Mouse (Mus musculus) kidney, embryonic 15.5 days (tissue): ENCODE measurements at regions not wholly inside any gene's neighbourhood (a gene's known extent, or its start where the extent isn't known, plus 50 kb on each side); places are given as distances from the start of the nearest gene placed in this dataset.

Source experiments
- ATAC-seq: fragments of 200-750 bp; cut with Nextera tagmentation; replicated peaks from 2 replicates; pipeline ENCODE4 v1.8.0; 2017; ENCODE audit warnings: moderate TSS enrichment; ENCODE audit not compliant: low FRiP score
- H3K27ac ChIP-seq: fragments of 300-500 bp; sonication (generic); 2 replicates; pipeline ENCODE4 v1.5.1; 2015; ENCODE audit warnings: mild to moderate bottlenecking, inconsistent platforms
- H3K27me3 ChIP-seq: fragments of 300-500 bp; sonication (generic); 2 replicates; pipeline ENCODE4 v1.6.1; 2015; ENCODE audit warnings: inconsistent platforms
- H3K36me3 ChIP-seq: fragments of 300-500 bp; sonication (generic); 2 replicates; pipeline ENCODE4 v1.6.1; 2015; ENCODE audit warnings: inconsistent platforms
- H3K4me1 ChIP-seq: fragments of 300-500 bp; sonication (generic); 2 replicates; pipeline ENCODE4 v1.6.1; 2015; ENCODE audit warnings: inconsistent platforms
- H3K4me2 ChIP-seq: fragments of 300-500 bp; sonication (generic); 2 replicates; pipeline ENCODE4 v1.6.1; 2015; ENCODE audit warnings: moderate library complexity, mild to moderate bottlenecking, inconsistent platforms
- H3K4me3 ChIP-seq: fragments of 300-500 bp; sonication (generic); replicated peaks from 2 replicates; pipeline ENCODE4 v1.5.1; 2015; ENCODE audit warnings: mild to moderate bottlenecking, inconsistent platforms
- H3K9ac ChIP-seq: fragments of 300-500 bp; sonication (generic); 2 replicates; pipeline ENCODE4 v1.6.1; 2015; ENCODE audit warnings: mild to moderate bottlenecking, inconsistent platforms
- H3K9me3 ChIP-seq: fragments of 300-500 bp; sonication (generic); replicated peaks from 2 replicates; pipeline ENCODE4 v1.6.1; 2016; ENCODE audit warnings: inconsistent platforms
- WGBS: fragments of 180-500 bp; shearing (Covaris S2); methylation state at CpG from one replicate; pipeline ENCODE4 v1.1.7; 2015; ENCODE audit warnings: mixed read lengths; 5-methylcytosine and 5-hydroxymethylcytosine counted together

DNA sequence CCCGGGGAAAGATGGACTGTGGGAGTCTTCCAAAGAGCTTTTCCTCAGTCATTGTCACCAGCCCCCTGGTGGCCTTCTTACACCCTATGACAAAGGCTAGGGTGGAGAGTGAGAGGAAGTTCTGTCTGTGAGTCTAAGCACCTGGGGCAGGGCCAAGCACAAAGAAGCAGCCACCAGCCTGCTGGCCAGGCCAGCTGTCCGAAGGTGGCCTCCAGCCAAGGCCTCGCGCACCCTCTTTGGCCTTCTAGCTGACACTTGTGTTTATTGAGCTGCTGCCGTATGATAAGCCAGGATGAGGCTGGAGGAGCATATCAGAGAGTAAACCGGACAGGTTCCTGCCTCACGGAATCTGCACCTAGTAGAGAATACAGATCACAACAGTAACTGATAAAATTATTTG lies 99.0 kb upstream of the Cacna1e start:
- ATAC-seq, result no peak
- H3K4me3 ChIP-seq, result no peak overlapping the region
- no peaks in the 10 kb centered on the region for H3K27me3 ChIP-seq
- no peaks in the 10 kb centered on the region for H3K9me3 ChIP-seq
- 85% methylated on average over 7 of the region's 7 CpGs for WGBS
- no peak overlapping the region for H3K9ac ChIP-seq
- H3K36me3 ChIP-seq, result no peaks in the 10 kb centered on the region
- H3K4me1 ChIP-seq, result no peaks in the 10 kb centered on the region
- H3K4me2 ChIP-seq, result no peak overlapping the region
- H3K27ac ChIP-seq, result no peak overlapping the region

DNA sequence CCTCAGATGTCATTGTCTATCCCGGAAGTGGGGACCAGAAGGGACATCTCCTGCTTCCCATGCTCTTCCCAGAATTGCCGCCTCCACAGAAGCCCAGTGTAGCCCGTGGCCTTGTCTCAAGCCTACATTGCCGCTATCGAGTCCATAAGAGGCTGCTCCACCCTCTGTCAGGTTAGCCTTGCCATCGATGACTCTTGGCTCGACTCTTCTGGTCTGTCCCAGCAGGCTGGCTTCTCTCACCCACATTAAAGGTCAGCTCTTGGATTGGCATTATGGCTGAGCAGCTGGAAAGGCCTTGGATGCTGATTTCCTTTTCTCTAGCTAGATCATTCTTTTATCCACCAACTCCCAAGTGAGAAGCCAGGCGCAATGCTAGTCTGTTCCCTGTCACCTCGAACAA lies 98.5 kb upstream of the Cacna1e start:
- Histone ChIP-seq H3K27me3 (no peaks in the 10 kb centered on the region), H3K4me2 (no peak overlapping the region), H3K27ac (no peak overlapping the region), H3K9ac (no peak overlapping the region), H3K9me3 (no peaks in the 10 kb centered on the region), H3K4me3 (no peak overlapping the region), H3K36me3 (no peaks in the 10 kb centered on the region), H3K4me1 (no peaks in the 10 kb centered on the region)
- 93% methylated on average over 9 of the region's 9 CpGs for WGBS
- ATAC-seq, result no peak

DNA sequence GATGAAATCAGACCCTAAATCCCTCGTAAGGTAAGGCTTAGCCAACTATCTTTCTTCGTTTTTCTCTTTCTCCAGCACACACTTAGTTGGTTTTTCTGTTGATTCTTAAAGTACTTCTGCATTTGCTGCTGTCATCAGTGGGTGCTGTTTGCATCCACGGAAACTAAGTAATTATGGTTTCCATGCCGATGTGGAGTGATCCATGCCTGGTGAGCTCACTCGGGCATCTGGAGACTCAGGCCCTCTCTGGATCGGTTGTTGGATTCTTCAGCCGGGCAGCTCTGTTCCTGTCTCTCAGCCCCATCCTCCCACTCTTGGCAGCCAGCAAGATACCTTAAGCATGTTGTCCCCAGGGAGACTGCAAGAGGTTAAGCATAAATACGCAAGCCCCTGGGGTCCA lies 97.4 kb upstream of the Cacna1e start:
- Histone ChIP-seq H3K9me3 (no peaks in the 10 kb centered on the region), H3K36me3 (no peaks in the 10 kb centered on the region), H3K27ac (no peak overlapping the region), H3K4me2 (no peak overlapping the region), H3K4me1 (no peaks in the 10 kb centered on the region), H3K27me3 (no peaks in the 10 kb centered on the region), H3K9ac (no peak overlapping the region), H3K4me3 (no peak overlapping the region)
- WGBS, result 80% methylated on average over 8 of the region's 8 CpGs
- ATAC-seq, result no peak

DNA sequence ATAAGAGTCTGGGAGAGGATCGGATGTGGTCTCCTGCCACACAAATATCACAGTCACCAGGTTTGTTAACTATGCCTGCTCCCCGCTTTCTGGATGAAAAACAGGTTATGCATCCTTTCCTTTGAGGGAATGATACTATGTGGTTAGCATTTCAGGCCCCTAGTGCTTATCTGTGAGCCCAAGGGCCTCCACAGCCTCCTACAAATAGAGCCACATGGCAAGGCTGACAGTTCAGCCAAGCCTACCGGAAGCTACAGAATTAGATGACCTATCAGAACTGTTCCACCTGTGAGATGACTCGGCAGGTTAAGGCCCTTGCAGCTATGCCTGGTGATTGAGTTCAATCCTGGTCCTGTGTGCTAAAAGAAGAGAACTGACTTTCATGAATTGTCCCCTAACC lies 91.4 kb upstream of the Cacna1e start:
- Histone ChIP-seq H3K4me3 (no peak overlapping the region), H3K27ac (no peak overlapping the region), H3K9me3 (no peaks in the 10 kb centered on the region), H3K4me2 (no peak overlapping the region), H3K36me3 (no peaks in the 10 kb centered on the region), H3K27me3 (no peaks in the 10 kb centered on the region), H3K9ac (no peak overlapping the region), H3K4me1 (no peaks in the 10 kb centered on the region)
- no peak for ATAC-seq
- WGBS, result 83% methylated on average over 4 of the region's 4 CpGs

DNA sequence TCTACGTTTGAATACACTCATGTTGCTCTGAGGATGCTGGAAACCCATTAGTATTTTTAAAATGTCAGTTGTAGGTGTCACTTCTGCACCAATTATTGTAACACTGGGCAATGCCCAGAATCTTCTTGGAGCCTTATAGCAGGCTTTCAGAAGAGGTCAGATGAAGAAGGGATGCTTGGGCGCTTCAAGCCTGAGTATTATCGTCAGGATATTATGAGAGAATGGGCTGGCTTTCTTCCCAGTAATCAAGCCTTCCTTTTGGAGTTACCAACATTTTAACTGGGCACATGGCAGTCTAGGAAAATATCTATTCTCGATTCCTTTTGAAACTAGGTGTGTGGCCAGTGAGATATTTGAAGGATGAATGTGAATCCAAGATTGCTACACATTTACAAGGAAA lies 77.0 kb upstream of the Cacna1e start:
- Histone ChIP-seq H3K4me1 (peaks cover 5% of the 10 kb centered on the region), H3K27me3 (no peaks in the 10 kb centered on the region), H3K4me3 (no peak overlapping the region), H3K9me3 (no peaks in the 10 kb centered on the region), H3K4me2 (no peak overlapping the region), H3K36me3 (no peaks in the 10 kb centered on the region), H3K9ac (no peak overlapping the region), H3K27ac (no peak overlapping the region)
- ATAC-seq, result no peak
- 83% methylated on average over 4 of the region's 4 CpGs for WGBS

DNA sequence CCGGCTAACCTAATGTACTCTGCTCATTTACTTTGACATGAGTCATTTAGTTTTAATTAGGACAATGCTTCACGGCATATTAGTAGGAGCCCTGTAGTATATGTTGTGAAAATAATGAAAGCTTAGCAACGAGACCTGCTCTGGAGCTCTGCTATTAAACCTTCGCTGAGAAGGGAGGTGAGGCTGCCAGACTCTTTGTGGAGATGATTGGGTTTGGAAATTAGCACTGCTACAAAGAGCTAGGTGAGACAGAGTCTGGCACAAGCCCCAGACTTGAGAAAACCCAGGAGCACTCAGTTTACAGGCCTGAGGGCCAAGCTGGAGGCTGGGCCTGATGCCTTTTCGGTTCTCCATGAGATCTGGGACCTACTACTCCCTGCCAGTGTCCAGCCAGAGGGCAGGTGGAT lies 72.3 kb upstream of the Cacna1e start:
- Histone ChIP-seq H3K4me1 (peaks cover 17% of the 10 kb centered on the region), H3K27me3 (no peaks in the 10 kb centered on the region; the same call in 1 of the 2 replicates), H3K9me3 (no peaks in the 10 kb centered on the region), H3K9ac (no peak overlapping the region), H3K27ac (no peak overlapping the region), H3K4me2 (no peak overlapping the region), H3K36me3 (no peaks in the 10 kb centered on the region), H3K4me3 (no peak overlapping the region)
- no peak for ATAC-seq
- WGBS, result 48% methylated on average over 5 of the region's 5 CpGs

DNA sequence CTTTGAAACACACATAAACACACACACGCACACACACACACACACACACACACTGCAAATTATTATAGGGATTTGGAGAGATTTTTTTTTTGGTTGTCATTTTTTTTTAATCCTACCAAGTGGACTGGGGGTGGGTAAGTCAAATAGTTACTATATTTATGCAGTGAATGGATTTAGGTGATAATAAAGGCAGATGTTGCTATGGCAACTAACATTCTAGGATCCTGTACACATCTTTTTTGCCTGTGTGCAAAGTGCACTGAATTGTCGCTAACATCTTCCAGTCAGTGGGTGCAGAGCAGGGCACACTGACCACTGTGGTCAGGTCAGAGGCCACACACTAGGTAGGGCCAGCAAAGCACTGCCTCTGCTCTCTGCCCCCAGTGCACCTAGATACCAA lies 68.4 kb upstream of the Cacna1e start:
- no peak for ATAC-seq
- Histone ChIP-seq H3K4me3 (no peak overlapping the region), H3K9me3 (no peaks in the 10 kb centered on the region), H3K36me3 (no peaks in the 10 kb centered on the region), H3K27me3 (no peaks in the 10 kb centered on the region; the same call in 1 of the 2 replicates), H3K4me2 (no peak overlapping the region), H3K9ac (no peak overlapping the region), H3K4me1 (peaks cover 17% of the 10 kb centered on the region), H3K27ac (no peak overlapping the region)
- 86% methylated on average over 2 of the region's 2 CpGs for WGBS
